Mouse (Mus musculus): ENCODE data around the gene Mef2b.

DNA sequence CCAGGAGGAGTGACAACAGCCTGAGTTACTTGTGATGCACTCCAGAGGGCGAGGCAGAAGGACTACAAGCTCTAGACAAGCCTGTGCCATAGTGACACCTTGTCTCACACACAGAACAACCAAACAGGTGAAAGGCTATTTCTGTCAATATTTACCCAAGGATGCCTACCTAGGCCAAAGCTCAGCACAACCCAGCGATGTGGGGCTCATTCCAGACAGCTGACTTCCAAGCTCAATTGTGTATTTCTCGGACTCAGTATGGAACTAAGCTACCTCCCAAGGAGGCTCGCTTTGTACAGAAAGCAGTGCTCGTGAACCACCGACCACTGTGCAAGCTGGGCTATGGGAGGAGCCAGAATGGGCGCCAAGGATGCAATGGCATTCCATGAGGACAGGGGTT lies 58.1 kb downstream of the Mef2b start:
- TF ChIP-seq CTCF (IDR thresholded peaks at IDR 0.05; ENCODE audit: low read depth) (no peak), EP300 (IDR thresholded peaks at IDR 0.05; ENCODE audit: low read depth) (no peak)

Data from liver, embryonic 14.5 days (tissue).